Mouse (Mus musculus) liver, adult 2 months (tissue): Measurements from ENCODE around the gene Ap1g2. TPM values are rescaled to one million over a fixed set of nuclear protein-coding genes. Genes with fewer than 3 reads are reported as not detected.

Source experiments
- DNase-seq: peaks from one replicate; pipeline ENCODE4 v3.0.0-alpha.2; 2011; ENCODE audit warnings: low read depth, low spot score; ENCODE audit errors: extremely low read depth
- H3K27ac ChIP-seq: fragments of 200-500 bp; replicated peaks from 2 replicates; pipeline ENCODE4 v1.5.1; 2012; ENCODE audit warnings: low read depth, mild to moderate bottlenecking, control low read depth, inconsistent platforms, low read length; ENCODE audit not compliant: insufficient read depth
- H3K27me3 ChIP-seq: fragments of 200-500 bp; 2 replicates; pipeline ENCODE4 v1.6.1; 2012; ENCODE audit warnings: mild to moderate bottlenecking, moderate library complexity, low read length, inconsistent platforms; ENCODE audit not compliant: control insufficient read depth, insufficient read depth
- H3K36me3 ChIP-seq: fragments of 200-500 bp; 2 replicates; pipeline ENCODE4 v1.6.1; 2012; ENCODE audit warnings: low read length, inconsistent platforms; ENCODE audit not compliant: control insufficient read depth, insufficient read depth
- H3K4me1 ChIP-seq: fragments of 200-500 bp; 2 replicates; pipeline ENCODE4 v1.6.1; 2011; ENCODE audit warnings: low read length; ENCODE audit not compliant: control insufficient read depth, insufficient read depth
- H3K4me3 ChIP-seq: fragments of 200-500 bp; 2 replicates; pipeline ENCODE4 v1.5.1; 2011; ENCODE audit warnings: low read depth, mild to moderate bottlenecking, control low read depth, low read length, moderate library complexity; ENCODE audit not compliant: insufficient read depth
- H3K79me2 ChIP-seq: fragments of 200-500 bp; 2 replicates; pipeline ENCODE4 v1.6.1; 2012; ENCODE audit warnings: inconsistent platforms, mild to moderate bottlenecking, low read length, moderate library complexity; ENCODE audit not compliant: control insufficient read depth, insufficient read depth
- H3K9ac ChIP-seq: fragments of 200-500 bp; 2 replicates; pipeline ENCODE4 v1.6.1; 2012; ENCODE audit warnings: low read depth, mild to moderate bottlenecking, control low read depth, inconsistent platforms, low read length
- CTCF ChIP-seq: fragments of 200-500 bp; IDR thresholded peaks from 2 replicates; pipeline ENCODE4 v1.5.1; 2011; ENCODE audit warnings: low read depth, low read length, control low read depth
- POLR2A ChIP-seq: fragments of 200-500 bp; IDR thresholded peaks from 2 replicates; pipeline ENCODE4 v1.6.1; 2011; ENCODE audit warnings: low read length, control low read depth; ENCODE audit not compliant: insufficient read depth; ENCODE audit errors: extremely low read depth
- WGBS: fragments of 180-500 bp; shearing (Covaris S2); methylation state at CpG from one replicate; pipeline ENCODE4 v1.1.7; 2018; 5-methylcytosine and 5-hydroxymethylcytosine counted together
- polyA plus RNA-seq: library from polyadenylated mRNA; depleted of rRNA; stranded (reverse); fragments of >200 nt; gene quantifications from 2 replicates; pipeline ENCODE4 v1.2.3, GENCODE M21; 2012
- total RNA-seq: library from RNA; depleted of rRNA; stranded (reverse); fragments of >200 nt; gene quantifications from 2 replicates; pipeline ENCODE4 v1.2.3, GENCODE M21; 2014

Gene Ap1g2
- total and polyA plus RNA-seq, 2 experiments: 4.9 to 15.6 TPM

DNA sequence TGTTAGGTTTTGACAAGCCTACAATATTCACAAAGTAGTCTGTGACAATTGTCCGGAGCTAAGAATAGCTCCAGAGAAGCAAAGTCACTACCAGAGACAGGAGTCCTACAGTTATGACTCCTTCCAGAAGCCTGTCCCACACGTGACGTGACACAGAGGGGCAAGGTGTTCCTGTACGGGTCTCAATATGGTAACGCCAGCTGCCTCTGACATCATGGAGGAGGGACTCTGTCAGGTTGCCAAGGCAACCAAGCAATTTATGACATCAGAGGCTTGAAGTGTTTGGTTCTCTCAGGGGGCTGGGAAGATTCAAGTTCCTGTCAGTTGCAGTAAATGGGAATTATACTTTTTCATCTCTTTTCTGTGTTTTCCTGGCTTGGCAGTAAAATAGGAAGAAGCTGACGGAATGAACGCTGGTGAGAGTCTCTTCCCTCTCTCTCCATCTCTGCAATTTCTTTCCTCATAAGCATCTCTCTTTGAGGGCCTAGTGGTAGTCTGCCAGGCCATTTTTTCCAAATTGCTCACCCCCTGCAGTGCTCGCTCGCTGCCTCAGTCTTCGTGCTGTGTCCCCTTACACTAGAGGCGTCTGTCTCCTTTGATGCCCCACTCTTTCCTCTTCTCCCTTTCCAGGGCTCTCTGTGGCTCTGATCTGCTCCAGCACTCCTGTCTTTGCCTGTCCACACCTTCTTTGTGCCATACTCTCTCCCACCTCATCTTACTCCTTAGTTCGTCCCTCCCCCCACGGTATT lies 17.0 kb downstream of the Ap1g2 start:
- no peak overlapping the region for H3K9ac ChIP-seq
- no peak overlapping the region for H3K4me3 ChIP-seq
- 84% methylated on average over 13 of the region's 13 CpGs for WGBS
- peaks cover 15% of the 10 kb centered on the region for H3K4me1 ChIP-seq
- no peak for TF ChIP-seq POLR2A
- TF ChIP-seq CTCF: no peak
- no peaks in the 10 kb centered on the region for H3K27me3 ChIP-seq
- peaks cover 11% of the 10 kb centered on the region; the same call in 1 of the 2 replicates for H3K79me2 ChIP-seq
- DNase-seq: no peak
- no peaks in the 10 kb centered on the region for H3K36me3 ChIP-seq
- no peak overlapping the region for H3K27ac ChIP-seq

DNA sequence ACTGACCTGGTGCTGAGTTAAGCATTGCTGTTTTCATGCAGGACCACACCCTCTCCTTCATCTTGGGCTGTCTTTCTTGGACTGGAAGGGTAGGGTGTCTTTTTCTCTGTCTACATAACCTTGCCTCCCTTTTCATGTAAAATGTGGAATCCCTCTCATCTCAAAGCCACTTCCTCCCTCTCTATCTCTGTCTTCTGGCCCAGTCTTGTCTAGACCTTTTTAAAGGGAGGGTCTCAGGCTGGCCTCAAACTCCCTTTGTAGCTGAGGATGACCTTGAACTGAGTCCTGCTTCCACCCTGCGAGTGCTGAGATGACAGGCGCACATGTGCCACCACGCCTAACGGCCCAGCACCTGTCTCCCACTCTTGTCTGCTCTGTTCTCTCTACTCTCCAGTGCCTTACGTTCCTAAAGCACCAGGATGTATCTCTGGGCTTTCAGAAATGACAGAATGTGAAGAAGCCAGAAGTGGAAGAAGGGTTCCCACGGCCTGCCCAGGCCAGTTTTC lies 20.3 kb downstream of the Ap1g2 start:
- Histone ChIP-seq H3K4me1 (peaks cover 22% of the 10 kb centered on the region), H3K9ac (no peak overlapping the region), H3K79me2 (peaks cover 10% of the 10 kb centered on the region; the same call in 1 of the 2 replicates), H3K4me3 (no peak overlapping the region), H3K36me3 (no peaks in the 10 kb centered on the region), H3K27ac (peak overlapping the region; percentile 52), H3K27me3 (no peaks in the 10 kb centered on the region)
- no peak for DNase-seq
- no peak for TF ChIP-seq POLR2A
- no peak for TF ChIP-seq CTCF
- 77% methylated on average over 6 of the region's 6 CpGs for WGBS

DNA sequence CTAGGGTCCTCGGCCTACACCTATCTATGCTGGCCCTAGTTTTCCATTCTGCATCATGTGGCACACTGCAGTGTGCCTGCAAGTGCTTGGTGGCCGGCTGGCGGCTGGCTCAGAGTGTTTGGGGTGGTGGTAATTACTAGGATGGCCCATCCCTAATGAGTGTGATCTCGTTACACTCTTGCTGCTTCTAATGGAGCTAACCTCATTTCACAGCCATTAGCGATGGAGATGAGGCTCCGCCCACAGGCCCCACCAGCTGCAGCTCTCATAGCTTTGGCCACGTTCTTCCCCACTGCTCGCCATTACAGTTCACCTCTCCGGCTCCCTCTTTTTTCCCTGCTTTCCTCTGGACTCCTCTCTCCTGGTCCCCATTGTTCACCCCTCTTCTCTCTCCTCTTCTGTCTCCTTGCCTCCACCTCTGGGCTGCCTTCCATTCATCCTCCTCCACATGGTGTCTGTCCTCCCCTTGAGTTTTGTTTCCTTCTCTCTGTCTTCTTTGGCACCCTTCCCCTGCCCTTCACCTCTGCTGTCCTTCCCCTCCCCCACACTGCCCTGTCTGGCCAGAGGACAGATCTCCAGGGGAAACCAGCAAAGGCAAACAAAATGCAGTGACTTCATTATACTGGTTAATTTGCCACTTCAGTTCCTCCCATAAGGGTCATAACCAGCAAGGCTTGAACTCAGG lies 20.9 kb downstream of the Ap1g2 start:
- peak overlapping the region; percentile 52 for H3K27ac ChIP-seq
- H3K79me2 ChIP-seq: peaks cover 7% of the 10 kb centered on the region; the same call in 1 of the 2 replicates
- DNase-seq: peak; percentile 87
- H3K27me3 ChIP-seq: no peaks in the 10 kb centered on the region
- TF ChIP-seq CTCF (no peak), POLR2A (no peak)
- H3K4me1 ChIP-seq: peaks cover 19% of the 10 kb centered on the region
- 77% methylated on average over 9 of the region's 9 CpGs for WGBS
- no peaks in the 10 kb centered on the region for H3K36me3 ChIP-seq
- no peak overlapping the region for H3K4me3 ChIP-seq
- no peak overlapping the region for H3K9ac ChIP-seq

DNA sequence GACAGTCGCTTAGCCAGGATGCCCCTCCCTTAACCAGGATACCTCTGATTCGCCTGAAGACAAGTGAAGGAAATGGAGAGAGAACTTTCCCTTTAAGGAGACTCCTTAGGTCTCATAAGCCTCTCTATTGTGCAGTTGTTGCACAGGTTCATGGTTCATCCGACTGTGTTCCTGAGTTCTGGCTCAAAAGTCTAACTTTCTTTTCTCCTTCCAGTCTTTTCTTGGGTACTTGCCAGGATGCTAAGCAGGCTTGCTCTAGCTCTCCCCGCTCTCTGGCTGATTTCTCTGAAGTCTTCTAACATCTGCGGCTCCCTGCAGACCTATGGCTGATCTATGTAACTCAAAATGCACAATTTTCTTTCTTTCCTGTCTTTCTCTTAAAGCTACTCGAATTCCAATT lies 22.9 kb downstream of the Ap1g2 start:
- H3K27ac ChIP-seq: peak overlapping the region; percentile 56
- WGBS: 48% methylated on average over 6 of the region's 6 CpGs
- H3K9ac ChIP-seq: no peak overlapping the region
- no peak overlapping the region for H3K4me3 ChIP-seq
- peak; percentile 82 for DNase-seq
- H3K79me2 ChIP-seq: peaks cover 5% of the 10 kb centered on the region; the same call in 1 of the 2 replicates
- no peaks in the 10 kb centered on the region for H3K36me3 ChIP-seq
- no peaks in the 10 kb centered on the region for H3K27me3 ChIP-seq
- H3K4me1 ChIP-seq: peaks cover 25% of the 10 kb centered on the region
- no peak for TF ChIP-seq POLR2A
- no peak for TF ChIP-seq CTCF

DNA sequence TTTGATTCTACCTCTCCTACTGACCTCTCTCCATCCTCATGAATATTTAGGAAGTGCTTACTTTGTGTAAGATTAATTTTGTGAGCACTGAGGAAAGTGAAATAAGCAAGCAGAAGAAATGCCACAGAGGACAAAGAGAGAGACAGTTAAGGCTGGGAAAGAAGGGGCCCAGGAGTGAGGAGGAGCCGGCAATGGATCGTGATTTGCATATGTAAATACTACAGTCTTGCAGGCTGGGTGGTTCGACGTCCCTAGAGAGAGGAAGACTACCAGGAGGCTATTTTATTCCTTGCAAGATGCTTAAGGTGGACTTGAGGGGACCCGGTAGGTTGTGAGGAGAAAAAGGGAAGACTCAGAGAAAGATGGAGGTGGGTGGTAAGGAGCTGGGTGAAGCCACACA lies 25.3 kb downstream of the Ap1g2 start:
- Histone ChIP-seq H3K4me1 (peaks cover 21% of the 10 kb centered on the region), H3K79me2 (no peaks in the 10 kb centered on the region), H3K27ac (no peak overlapping the region), H3K27me3 (no peaks in the 10 kb centered on the region), H3K9ac (no peak overlapping the region), H3K4me3 (no peak overlapping the region), H3K36me3 (no peaks in the 10 kb centered on the region)
- no peak for TF ChIP-seq CTCF
- TF ChIP-seq POLR2A: no peak
- 65% methylated on average over 5 of the region's 5 CpGs for WGBS
- no peak for DNase-seq
